Mouse (Mus musculus) midbrain, embryonic 10.5 days (tissue): ENCODE data around the gene Rpl18a. TPM values are rescaled to one million over a fixed set of nuclear protein-coding genes. Genes with fewer than 3 reads are reported as not detected.

Experiments
- DNase-seq: peaks from one replicate; pipeline ENCODE4 v3.0.0-alpha.2; 2017; ENCODE audit warnings: low spot score
- H3K27ac ChIP-seq: fragments of 300-500 bp; sonication (generic); replicated peaks from 2 replicates; pipeline ENCODE4 v1.5.1; 2016; ENCODE audit warnings: mild to moderate bottlenecking
- H3K27me3 ChIP-seq: fragments of 300-500 bp; sonication (generic); 2 replicates; pipeline ENCODE4 v1.6.1; 2016; ENCODE audit warnings: low read depth, mild to moderate bottlenecking; ENCODE audit not compliant: poor library complexity, severe bottlenecking
- H3K36me3 ChIP-seq: fragments of 300-500 bp; sonication (generic); 2 replicates; pipeline ENCODE4 v1.6.1; 2016; ENCODE audit warnings: mild to moderate bottlenecking, moderate library complexity
- H3K4me1 ChIP-seq: fragments of 300-500 bp; sonication (generic); 2 replicates; pipeline ENCODE4 v1.6.1; 2016
- H3K4me3 ChIP-seq: fragments of 300-500 bp; sonication (generic); 2 replicates; pipeline ENCODE4 v1.5.1; 2016; ENCODE audit warnings: mild to moderate bottlenecking, moderate library complexity
- H3K9me3 ChIP-seq: fragments of 300-500 bp; sonication (generic); replicated peaks from 2 replicates; pipeline ENCODE4 v1.6.1; 2016; ENCODE audit warnings: mild to moderate bottlenecking
- WGBS: fragments of 180-500 bp; shearing (Covaris S2); methylation state at CpG from one replicate; pipeline ENCODE4 v1.1.7; 2016; 5-methylcytosine and 5-hydroxymethylcytosine counted together
- polyA plus RNA-seq: library from polyadenylated mRNA; unstranded; fragments of >200 nt; fragmentation: Nextera tagmentation; extraction: Ambion mirVana; gene quantifications from 2 replicates; pipeline ENCODE4 v1.2.1, GENCODE M21; 2016

The Rpl18a gene
- polyA plus RNA-seq, 1 experiment from 2014 or later: 3,784 TPM

- Histone ChIP-seq H3K36me3 (peaks cover 7% of the 10 kb centered on the region), H3K4me1 (peaks cover 74% of the 10 kb centered on the region), H3K9me3 (no peaks in the 10 kb centered on the region), H3K27me3 (peaks cover 34% of the 10 kb centered on the region), H3K4me3 (peak within 1 kb of the TSS; percentile 66), H3K27ac (peak within 1 kb of the TSS; percentile 98)
- DNase-seq: peak; percentile 76
- WGBS: under 1% methylated on average over 55 of the region's 55 CpGs
These were observed 34.2 kb downstream of the Rpl18a start, which contains the start of gene Kcnn1 for GRCm38 (mm10) chr8:70862824-70863641. Kcnn1 (minus strand) TSS chr8:70863258.

- Histone ChIP-seq H3K4me3 (peak overlapping the region; percentile 63; the same call in 1 of the 2 replicates), H3K4me1 (peaks cover 59% of the 10 kb centered on the region), H3K36me3 (peaks cover 22% of the 10 kb centered on the region), H3K27ac (peak overlapping the region; percentile 74), H3K27me3 (peaks cover 41% of the 10 kb centered on the region), H3K9me3 (no peaks in the 10 kb centered on the region)
- 7% methylated on average over 4 of the region's 4 CpGs for WGBS
- no peak for DNase-seq
These were observed 39.7 kb downstream of the Rpl18a start for GRCm38 (mm10) chr8:70857516-70857915.

GRCm38 (mm10) chr8:70856541-70857197 lies 40.5 kb downstream of the Rpl18a start:
- peak overlapping the region; percentile 63 for H3K4me3 ChIP-seq
- peak overlapping the region; percentile 74 for H3K27ac ChIP-seq
- peak; percentile 74 for DNase-seq
- H3K4me1 ChIP-seq: peaks cover 55% of the 10 kb centered on the region
- H3K36me3 ChIP-seq: peaks cover 28% of the 10 kb centered on the region
- H3K9me3 ChIP-seq: no peaks in the 10 kb centered on the region
- H3K27me3 ChIP-seq: peaks cover 32% of the 10 kb centered on the region
- 9% methylated on average over 33 of the region's 33 CpGs for WGBS

- peaks cover 26% of the 10 kb centered on the region for H3K27me3 ChIP-seq
- WGBS: 69% methylated on average over 5 of the region's 5 CpGs
- peaks cover 49% of the 10 kb centered on the region for H3K4me1 ChIP-seq
- no peaks in the 10 kb centered on the region for H3K9me3 ChIP-seq
- H3K36me3 ChIP-seq: peaks cover 28% of the 10 kb centered on the region
- peak overlapping the region; percentile 63; the same call in 1 of the 2 replicates for H3K4me3 ChIP-seq
- no peak overlapping the region for H3K27ac ChIP-seq
- DNase-seq: no peak
These were observed 41.2 kb downstream of the Rpl18a start for GRCm38 (mm10) chr8:70856028-70856427.

- Histone ChIP-seq H3K9me3 (no peaks in the 10 kb centered on the region), H3K27ac (no peak overlapping the region), H3K36me3 (peaks cover 29% of the 10 kb centered on the region), H3K4me3 (no peak overlapping the region), H3K27me3 (peaks cover 24% of the 10 kb centered on the region), H3K4me1 (peaks cover 46% of the 10 kb centered on the region)
- 87% methylated on average over 2 of the region's 2 CpGs for WGBS
- no peak for DNase-seq
These were observed 43.3 kb downstream of the Rpl18a start for GRCm38 (mm10) chr8:70853863-70854262.

GRCm38 (mm10) chr8:70852595-70853231 lies 44.5 kb downstream of the Rpl18a start:
- Histone ChIP-seq H3K36me3 (peaks cover 33% of the 10 kb centered on the region), H3K27me3 (peaks cover 34% of the 10 kb centered on the region), H3K9me3 (no peaks in the 10 kb centered on the region), H3K4me1 (peaks cover 37% of the 10 kb centered on the region), H3K27ac (peak overlapping the region; percentile 46; the same call in 1 of the 2 replicates), H3K4me3 (no peak overlapping the region)
- no peak for DNase-seq
- 92% methylated on average over 41 of the region's 41 CpGs for WGBS

- no peak overlapping the region for H3K4me3 ChIP-seq
- no peaks in the 10 kb centered on the region for H3K9me3 ChIP-seq
- peaks cover 39% of the 10 kb centered on the region for H3K27me3 ChIP-seq
- WGBS: 64% methylated on average over 6 of the region's 6 CpGs
- peaks cover 32% of the 10 kb centered on the region for H3K4me1 ChIP-seq
- peaks cover 33% of the 10 kb centered on the region for H3K36me3 ChIP-seq
- no peak for DNase-seq
- H3K27ac ChIP-seq: 0 out of 2 replicates have a peak overlapping the region, but pooled peaks have one; percentile 46
These were observed 45.4 kb downstream of the Rpl18a start for GRCm38 (mm10) chr8:70851837-70852236.

- 87% methylated on average over 4 of the region's 4 CpGs for WGBS
- H3K4me3 ChIP-seq: no peak overlapping the region
- H3K4me1 ChIP-seq: peaks cover 27% of the 10 kb centered on the region
- no peak overlapping the region for H3K27ac ChIP-seq
- H3K36me3 ChIP-seq: peaks cover 33% of the 10 kb centered on the region
- no peak for DNase-seq
- peaks cover 39% of the 10 kb centered on the region for H3K27me3 ChIP-seq
- no peaks in the 10 kb centered on the region for H3K9me3 ChIP-seq
These were observed 46.3 kb downstream of the Rpl18a start for GRCm38 (mm10) chr8:70850947-70851346.

GRCm38 (mm10) chr8:70850132-70850845 lies 46.9 kb downstream of the Rpl18a start:
- no peak overlapping the region for H3K4me3 ChIP-seq
- peaks cover 24% of the 10 kb centered on the region for H3K4me1 ChIP-seq
- H3K9me3 ChIP-seq: no peaks in the 10 kb centered on the region
- DNase-seq: no peak
- no peak overlapping the region for H3K27ac ChIP-seq
- peaks cover 33% of the 10 kb centered on the region for H3K27me3 ChIP-seq
- WGBS: 81% methylated on average over 7 of the region's 7 CpGs
- H3K36me3 ChIP-seq: peaks cover 33% of the 10 kb centered on the region

- peaks cover 26% of the 10 kb centered on the region for H3K36me3 ChIP-seq
- H3K4me1 ChIP-seq: peaks cover 18% of the 10 kb centered on the region
- DNase-seq: no peak
- 88% methylated on average over 3 of the region's 3 CpGs for WGBS
- H3K27me3 ChIP-seq: peaks cover 25% of the 10 kb centered on the region
- no peak overlapping the region for H3K27ac ChIP-seq
- H3K4me3 ChIP-seq: no peak overlapping the region
- H3K9me3 ChIP-seq: no peaks in the 10 kb centered on the region
These were observed 47.8 kb downstream of the Rpl18a start for GRCm38 (mm10) chr8:70849333-70849990.

GRCm38 (mm10) chr8:70846371-70847154 lies 50.6 kb downstream of the Rpl18a start:
- H3K4me1 ChIP-seq: peaks cover 16% of the 10 kb centered on the region
- WGBS: 54% methylated on average over 15 of the region's 15 CpGs
- H3K4me3 ChIP-seq: no peak overlapping the region
- H3K9me3 ChIP-seq: no peaks in the 10 kb centered on the region
- peaks cover 4% of the 10 kb centered on the region for H3K36me3 ChIP-seq
- DNase-seq: no peak
- no peak overlapping the region; the same call in 1 of the 2 replicates for H3K27ac ChIP-seq
- peaks cover 30% of the 10 kb centered on the region for H3K27me3 ChIP-seq
